Mouse (Mus musculus): ENCODE data around the gene Ulk4.

- TF ChIP-seq POLR2A (IDR thresholded peaks at IDR 0.05; ENCODE audit: extremely low read depth, insufficient read depth, low read length): no peak
- no peak for TF ChIP-seq CTCF (IDR thresholded peaks at IDR 0.05; ENCODE audit: extremely low read depth, insufficient read depth, low read length)
These were observed 342.9 kb downstream of the Ulk4 start for GRCm38 (mm10) chr9:120933886-120934758.
